Mouse (Mus musculus) heart, embryonic 16.5 days (tissue): Measurements from ENCODE around the gene Nbl1. TPM values are rescaled to one million over a fixed set of nuclear protein-coding genes. Genes with fewer than 3 reads are reported as not detected.

ENCODE experiments used
- ATAC-seq: fragments of 200-750 bp; cut with Nextera tagmentation; replicated peaks from 2 replicates; pipeline ENCODE4 v1.8.0; 2017; ENCODE audit warnings: moderate number of reproducible peaks; ENCODE audit not compliant: insufficient read depth, low FRiP score; ENCODE audit errors: extremely low read depth
- H3K27ac ChIP-seq: fragments of 300-500 bp; sonication (generic); 2 replicates; pipeline ENCODE4 v1.5.1; 2014; ENCODE audit warnings: mild to moderate bottlenecking, low read length, control low read depth, moderate library complexity
- H3K27me3 ChIP-seq: fragments of 300-500 bp; sonication (generic); 2 replicates; pipeline ENCODE4 v1.6.1; 2014; ENCODE audit warnings: low read length, mixed read lengths; ENCODE audit not compliant: control insufficient read depth, insufficient read depth
- H3K36me3 ChIP-seq: fragments of 300-500 bp; sonication (generic); 2 replicates; pipeline ENCODE4 v1.6.1; 2014; ENCODE audit not compliant: control insufficient read depth, insufficient read depth
- H3K4me1 ChIP-seq: fragments of 300-500 bp; sonication (generic); 2 replicates; pipeline ENCODE4 v1.6.1; 2014; ENCODE audit warnings: low read length, mixed read lengths; ENCODE audit not compliant: control insufficient read depth, insufficient read depth
- H3K4me2 ChIP-seq: fragments of 300-500 bp; sonication (generic); 2 replicates; pipeline ENCODE4 v1.6.1; 2014; ENCODE audit warnings: low read depth, mild to moderate bottlenecking, control low read depth, low read length
- H3K4me3 ChIP-seq: fragments of 300-500 bp; sonication (generic); 2 replicates; pipeline ENCODE4 v1.5.1; 2014; ENCODE audit warnings: mild to moderate bottlenecking, control low read depth, low read length
- H3K9ac ChIP-seq: fragments of 300-500 bp; sonication (generic); 2 replicates; pipeline ENCODE4 v1.6.1; 2014; ENCODE audit warnings: low read length, control low read depth
- H3K9me3 ChIP-seq: fragments of 300-500 bp; sonication (generic); replicated peaks from 2 replicates; pipeline ENCODE4 v1.6.1; 2016; ENCODE audit warnings: low read length; ENCODE audit not compliant: control insufficient read depth
- WGBS: fragments of 180-500 bp; shearing (Covaris S2); extraction: QIAGEN DNeasy Blood & Tissue Kit; methylation state at CpG from one replicate; pipeline ENCODE4 v1.1.7; 2014; 5-methylcytosine and 5-hydroxymethylcytosine counted together
- polyA plus RNA-seq: library from polyadenylated mRNA; unstranded; fragments of >200 nt; fragmentation: Nextera tagmentation; extraction: Ambion mirVana; gene quantifications from 2 replicates; pipeline ENCODE4 v1.2.1, GENCODE M21; 2015

Nbl1 gene
- polyA plus RNA-seq, 1 experiment from 2014 or later = 25.8 TPM

- Histone ChIP-seq H3K4me1 (peaks cover 25% of the 10 kb centered on the region), H3K4me3 (peak overlapping the region; percentile 69), H3K27me3 (peaks cover 29% of the 10 kb centered on the region), H3K9ac (no peak overlapping the region; the same call in 1 of the 2 replicates), H3K9me3 (peaks cover 5% of the 10 kb centered on the region), H3K36me3 (no peaks in the 10 kb centered on the region; the same call in 1 of the 2 replicates), H3K27ac (no peak overlapping the region), H3K4me2 (peak overlapping the region; percentile 87)
- 58% methylated on average over 7 of the region's 7 CpGs for WGBS
- ATAC-seq = no peak
These were observed 1.7 kb downstream of the Nbl1 start for GRCm38 (mm10) chr4:139091066-139091465.

GRCm38 (mm10) chr4:139090303-139090940, 2.4 kb downstream of the Nbl1 start:
- H3K4me1 ChIP-seq = peaks cover 19% of the 10 kb centered on the region
- no peak overlapping the region for H3K4me3 ChIP-seq
- peaks cover 5% of the 10 kb centered on the region for H3K9me3 ChIP-seq
- ATAC-seq = no peak
- no peaks in the 10 kb centered on the region; the same call in 1 of the 2 replicates for H3K36me3 ChIP-seq
- H3K9ac ChIP-seq = no peak overlapping the region
- H3K27me3 ChIP-seq = peaks cover 29% of the 10 kb centered on the region
- no peak overlapping the region for H3K27ac ChIP-seq
- WGBS = 64% methylated on average over 15 of the region's 15 CpGs
- no peak overlapping the region for H3K4me2 ChIP-seq

GRCm38 (mm10) chr4:139088982-139089671, 3.7 kb downstream of the Nbl1 start:
- WGBS = 60% methylated on average over 9 of the region's 9 CpGs
- Histone ChIP-seq H3K4me3 (no peak overlapping the region), H3K27ac (no peak overlapping the region), H3K4me1 (peaks cover 15% of the 10 kb centered on the region), H3K36me3 (no peaks in the 10 kb centered on the region), H3K9me3 (no peaks in the 10 kb centered on the region), H3K4me2 (no peak overlapping the region), H3K9ac (no peak overlapping the region), H3K27me3 (peaks cover 34% of the 10 kb centered on the region)
- ATAC-seq = no peak

- WGBS = 67% methylated on average over 4 of the region's 4 CpGs
- no peaks in the 10 kb centered on the region for H3K9me3 ChIP-seq
- H3K4me3 ChIP-seq = no peak overlapping the region
- ATAC-seq = no peak
- no peak overlapping the region for H3K9ac ChIP-seq
- no peak overlapping the region for H3K4me2 ChIP-seq
- peaks cover 22% of the 10 kb centered on the region for H3K27me3 ChIP-seq
- H3K4me1 ChIP-seq = peaks cover 16% of the 10 kb centered on the region
- H3K27ac ChIP-seq = no peak overlapping the region
- no peaks in the 10 kb centered on the region for H3K36me3 ChIP-seq
These were observed 5.8 kb downstream of the Nbl1 start for GRCm38 (mm10) chr4:139086984-139087383.

- Histone ChIP-seq H3K4me2 (no peak overlapping the region), H3K36me3 (no peaks in the 10 kb centered on the region), H3K27me3 (peaks cover 15% of the 10 kb centered on the region), H3K9ac (no peak overlapping the region), H3K9me3 (no peaks in the 10 kb centered on the region), H3K4me1 (peaks cover 9% of the 10 kb centered on the region), H3K4me3 (no peak overlapping the region), H3K27ac (no peak overlapping the region)
- peak; percentile 47 for ATAC-seq
- WGBS = 12% methylated on average over 5 of the region's 5 CpGs
These were observed 6.8 kb downstream of the Nbl1 start for GRCm38 (mm10) chr4:139086037-139086436.

- Histone ChIP-seq H3K4me2 (no peak overlapping the region), H3K9me3 (no peaks in the 10 kb centered on the region), H3K4me3 (no peak overlapping the region), H3K36me3 (no peaks in the 10 kb centered on the region), H3K4me1 (peaks cover 9% of the 10 kb centered on the region), H3K27me3 (peaks cover 10% of the 10 kb centered on the region), H3K9ac (no peak overlapping the region), H3K27ac (no peak overlapping the region)
- 58% methylated on average over 11 of the region's 11 CpGs for WGBS
- no peak for ATAC-seq
These were observed 7.5 kb downstream of the Nbl1 start for GRCm38 (mm10) chr4:139085337-139085736.

GRCm38 (mm10) chr4:139082790-139083564, 9.8 kb downstream of the Nbl1 start:
- Histone ChIP-seq H3K9me3 (no peaks in the 10 kb centered on the region), H3K36me3 (no peaks in the 10 kb centered on the region), H3K27me3 (peaks cover 9% of the 10 kb centered on the region), H3K9ac (no peak overlapping the region), H3K4me1 (peaks cover 6% of the 10 kb centered on the region), H3K4me2 (no peak overlapping the region), H3K4me3 (no peak overlapping the region), H3K27ac (no peak overlapping the region)
- no peak for ATAC-seq
- 39% methylated on average over 12 of the region's 12 CpGs for WGBS

GRCm38 (mm10) chr4:139081270-139081931, 11.4 kb downstream of the Nbl1 start:
- H3K9me3 ChIP-seq = no peaks in the 10 kb centered on the region
- peaks cover 18% of the 10 kb centered on the region for H3K27me3 ChIP-seq
- H3K36me3 ChIP-seq = no peaks in the 10 kb centered on the region
- no peak for ATAC-seq
- H3K9ac ChIP-seq = no peak overlapping the region
- no peak overlapping the region for H3K27ac ChIP-seq
- H3K4me2 ChIP-seq = no peak overlapping the region
- no peak overlapping the region for H3K4me3 ChIP-seq
- peaks cover 6% of the 10 kb centered on the region for H3K4me1 ChIP-seq
- 64% methylated on average over 18 of the region's 18 CpGs for WGBS
